Mouse (Mus musculus) hindbrain, embryonic 12.5 days (tissue): ENCODE measurements at regions not wholly inside any gene's neighbourhood (a gene's known extent, or its start where the extent isn't known, plus 50 kb on each side); places are given as distances from the start of the nearest gene placed in this dataset. TPM values are rescaled to one million over a fixed set of nuclear protein-coding genes. Genes with fewer than 3 reads are reported as not detected.
A peak's percentile ranks its signal among the peaks of the same experiment; 100 is the strongest.

Experiments used
- ATAC-seq: fragments of 200-750 bp; cut with Nextera tagmentation; 2 replicates; pipeline ENCODE4 v1.8.0; 2017; ENCODE audit warnings: moderate TSS enrichment; ENCODE audit not compliant: low FRiP score
- H3K27ac ChIP-seq: fragments of 300-500 bp; sonication (generic); 2 replicates; pipeline ENCODE4 v1.5.1; 2016; ENCODE audit warnings: mild to moderate bottlenecking
- H3K27me3 ChIP-seq: fragments of 300-500 bp; sonication (generic); 2 replicates; pipeline ENCODE4 v1.6.1; 2016; ENCODE audit warnings: mild to moderate bottlenecking
- H3K36me3 ChIP-seq: fragments of 300-500 bp; sonication (generic); 2 replicates; pipeline ENCODE4 v1.6.1; 2016; ENCODE audit warnings: mild to moderate bottlenecking
- H3K4me1 ChIP-seq: fragments of 300-500 bp; sonication (generic); 2 replicates; pipeline ENCODE4 v1.6.1; 2016
- H3K4me2 ChIP-seq: fragments of 300-500 bp; sonication (generic); replicated peaks from 2 replicates; pipeline ENCODE4 v1.6.1; 2016; ENCODE audit warnings: mild to moderate bottlenecking
- H3K4me3 ChIP-seq: fragments of 300-500 bp; sonication (generic); 2 replicates; pipeline ENCODE4 v1.5.1; 2016; ENCODE audit warnings: mild to moderate bottlenecking
- H3K9ac ChIP-seq: fragments of 300-500 bp; sonication (generic); 2 replicates; pipeline ENCODE4 v1.6.1; 2016; ENCODE audit warnings: mild to moderate bottlenecking, moderate library complexity
- H3K9me3 ChIP-seq: fragments of 300-500 bp; sonication (generic); replicated peaks from 2 replicates; pipeline ENCODE4 v1.6.1; 2016; ENCODE audit warnings: mild to moderate bottlenecking
- WGBS: fragments of 180-500 bp; shearing (Covaris S2); methylation state at CpG from one replicate; pipeline ENCODE4 v1.1.7; 2016; 5-methylcytosine and 5-hydroxymethylcytosine counted together
- microRNA-seq: library from miRNA; unstranded; fragments of <30 nt; microRNA quantifications from one replicate; pipeline ENCODE4, GENCODE M21; 2017

DNA sequence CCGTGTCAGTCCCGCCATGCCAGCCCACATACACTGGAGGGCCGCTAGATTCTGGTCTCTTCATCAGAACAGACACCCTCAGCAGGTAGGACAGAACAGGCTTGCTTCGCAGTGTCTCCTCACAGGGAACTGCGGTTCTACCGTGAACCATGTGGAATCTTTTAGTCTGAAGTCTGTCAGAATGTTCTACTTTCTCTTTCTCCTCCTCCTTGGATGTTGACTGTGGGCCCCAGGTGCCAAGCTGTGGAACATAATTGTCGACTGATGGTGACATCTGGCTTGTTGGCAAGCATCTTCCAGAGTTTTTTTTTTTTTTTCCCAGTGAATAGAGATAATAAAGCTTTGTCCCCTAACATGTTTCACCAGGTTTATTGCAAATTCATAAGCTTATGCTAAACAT is 91.3 kb upstream of the Cnr1 start:
- Histone ChIP-seq H3K36me3 (no peaks in the 10 kb centered on the region), H3K4me1 (no peaks in the 10 kb centered on the region), H3K27me3 (no peaks in the 10 kb centered on the region), H3K9me3 (no peaks in the 10 kb centered on the region), H3K27ac (no peak overlapping the region), H3K9ac (no peak overlapping the region), H3K4me2 (no peak overlapping the region), H3K4me3 (no peak overlapping the region)
- WGBS, result 83% methylated on average over 7 of the region's 7 CpGs
- no peak for ATAC-seq

GRCm38 (mm10) chr4:33838436-33838835 is 86.0 kb upstream of the Cnr1 start:
- no peaks in the 10 kb centered on the region for H3K27me3 ChIP-seq
- H3K4me2 ChIP-seq, result no peak overlapping the region
- no peaks in the 10 kb centered on the region for H3K9me3 ChIP-seq
- H3K4me1 ChIP-seq, result peaks cover 8% of the 10 kb centered on the region; the same call in 1 of the 2 replicates
- H3K36me3 ChIP-seq, result no peaks in the 10 kb centered on the region
- no peak overlapping the region for H3K4me3 ChIP-seq
- no peak overlapping the region for H3K27ac ChIP-seq
- H3K9ac ChIP-seq, result no peak overlapping the region
- WGBS, result 95% methylated on average over 6 of the region's 6 CpGs
- no peak for ATAC-seq

- ATAC-seq, result peak; percentile 78
- no peak overlapping the region for H3K9ac ChIP-seq
- no peaks in the 10 kb centered on the region for H3K9me3 ChIP-seq
- H3K27ac ChIP-seq, result no peak overlapping the region
- 57% methylated on average over 14 of the region's 14 CpGs for WGBS
- no peaks in the 10 kb centered on the region for H3K27me3 ChIP-seq
- peaks cover 8% of the 10 kb centered on the region; the same call in 1 of the 2 replicates for H3K4me1 ChIP-seq
- H3K4me3 ChIP-seq, result no peak overlapping the region
- no peak overlapping the region for H3K4me2 ChIP-seq
- H3K36me3 ChIP-seq, result no peaks in the 10 kb centered on the region
Observed at GRCm38 (mm10) chr4:33840119-33840518, 84.3 kb upstream of the Cnr1 start.

GRCm38 (mm10) chr4:33845611-33846395 is 78.6 kb upstream of the Cnr1 start:
- H3K9me3 ChIP-seq, result no peaks in the 10 kb centered on the region
- H3K4me1 ChIP-seq, result peaks cover 6% of the 10 kb centered on the region; the same call in 1 of the 2 replicates
- H3K9ac ChIP-seq, result no peak overlapping the region
- WGBS, result 31% methylated on average over 9 of the region's 9 CpGs
- H3K27me3 ChIP-seq, result no peaks in the 10 kb centered on the region
- peak overlapping the region; percentile 41; the same call in 1 of the 2 replicates for H3K27ac ChIP-seq
- H3K4me2 ChIP-seq, result peak overlapping the region; percentile 13; the same call in 1 of the 2 replicates
- H3K4me3 ChIP-seq, result no peak overlapping the region
- no peak; the same call in 1 of the 2 replicates for ATAC-seq
- H3K36me3 ChIP-seq, result no peaks in the 10 kb centered on the region

- no peaks in the 10 kb centered on the region for H3K27me3 ChIP-seq
- peaks cover 6% of the 10 kb centered on the region; the same call in 1 of the 2 replicates for H3K4me1 ChIP-seq
- no peak overlapping the region for H3K4me3 ChIP-seq
- peak; percentile 58; the same call in 1 of the 2 replicates for ATAC-seq
- no peak overlapping the region for H3K27ac ChIP-seq
- no peaks in the 10 kb centered on the region for H3K9me3 ChIP-seq
- H3K36me3 ChIP-seq, result no peaks in the 10 kb centered on the region
- H3K4me2 ChIP-seq, result no peak overlapping the region
- 60% methylated on average over 7 of the region's 7 CpGs for WGBS
- no peak overlapping the region for H3K9ac ChIP-seq
Observed at GRCm38 (mm10) chr4:33850249-33850648, 74.1 kb upstream of the Cnr1 start.

DNA sequence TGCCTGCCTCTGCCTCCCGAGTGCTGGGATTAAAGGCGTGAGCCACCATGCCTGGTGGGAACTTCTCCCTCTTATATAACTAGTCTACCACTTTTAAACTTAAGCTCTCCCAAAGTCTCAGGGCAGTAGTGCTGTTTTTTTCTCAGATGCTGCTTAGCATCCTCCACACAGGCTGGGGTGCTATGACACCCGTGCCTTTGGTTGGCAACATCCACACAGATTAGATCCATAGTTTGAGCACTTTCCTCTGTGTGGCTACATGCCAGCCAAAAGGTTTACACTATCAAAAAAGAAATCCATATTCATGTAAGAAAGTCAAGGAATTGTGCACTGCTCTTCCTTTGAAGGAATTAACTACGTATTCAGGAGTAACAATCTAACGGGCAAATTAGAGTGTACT is 72.1 kb upstream of the Cnr1 start:
- Histone ChIP-seq H3K27me3 (no peaks in the 10 kb centered on the region), H3K9ac (no peak overlapping the region), H3K36me3 (no peaks in the 10 kb centered on the region), H3K4me3 (no peak overlapping the region), H3K4me2 (no peak overlapping the region), H3K9me3 (no peaks in the 10 kb centered on the region), H3K4me1 (no peaks in the 10 kb centered on the region), H3K27ac (no peak overlapping the region)
- 94% methylated on average over 5 of the region's 5 CpGs for WGBS
- ATAC-seq, result no peak

GRCm38 (mm10) chr4:33855112-33855511 is 69.3 kb upstream of the Cnr1 start:
- no peak overlapping the region for H3K27ac ChIP-seq
- no peaks in the 10 kb centered on the region for H3K4me1 ChIP-seq
- H3K4me3 ChIP-seq, result no peak overlapping the region
- H3K9me3 ChIP-seq, result no peaks in the 10 kb centered on the region
- no peak overlapping the region for H3K9ac ChIP-seq
- ATAC-seq, result no peak
- no peak overlapping the region for H3K4me2 ChIP-seq
- no peaks in the 10 kb centered on the region for H3K36me3 ChIP-seq
- no peaks in the 10 kb centered on the region for H3K27me3 ChIP-seq

DNA sequence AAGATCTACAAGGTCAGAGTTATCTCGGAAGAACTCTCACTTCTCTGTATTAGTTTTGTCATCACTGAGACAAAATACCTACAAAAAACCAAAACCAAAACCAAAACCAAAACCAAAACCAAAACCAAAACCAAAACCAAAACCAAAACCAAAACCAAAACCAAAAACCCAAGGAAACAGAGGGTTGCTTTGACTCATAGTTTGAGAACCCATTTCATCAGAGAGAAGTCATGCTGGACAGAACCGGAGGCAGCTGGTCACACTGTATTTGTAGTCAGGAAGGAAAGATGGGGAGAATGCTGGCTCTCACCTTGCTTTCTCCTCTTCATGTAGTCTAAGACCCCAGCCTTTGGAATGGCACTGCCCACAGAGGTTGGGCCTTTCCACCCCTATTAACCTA is 57.3 kb upstream of the Cnr1 start:
- H3K27me3 ChIP-seq, result no peaks in the 10 kb centered on the region
- H3K4me3 ChIP-seq, result no peak overlapping the region
- 98% methylated on average over 2 of the region's 2 CpGs for WGBS
- H3K4me2 ChIP-seq, result no peak overlapping the region
- no peak for ATAC-seq
- no peaks in the 10 kb centered on the region for H3K9me3 ChIP-seq
- no peaks in the 10 kb centered on the region for H3K36me3 ChIP-seq
- no peak overlapping the region for H3K9ac ChIP-seq
- no peaks in the 10 kb centered on the region for H3K4me1 ChIP-seq
- H3K27ac ChIP-seq, result no peak overlapping the region

DNA sequence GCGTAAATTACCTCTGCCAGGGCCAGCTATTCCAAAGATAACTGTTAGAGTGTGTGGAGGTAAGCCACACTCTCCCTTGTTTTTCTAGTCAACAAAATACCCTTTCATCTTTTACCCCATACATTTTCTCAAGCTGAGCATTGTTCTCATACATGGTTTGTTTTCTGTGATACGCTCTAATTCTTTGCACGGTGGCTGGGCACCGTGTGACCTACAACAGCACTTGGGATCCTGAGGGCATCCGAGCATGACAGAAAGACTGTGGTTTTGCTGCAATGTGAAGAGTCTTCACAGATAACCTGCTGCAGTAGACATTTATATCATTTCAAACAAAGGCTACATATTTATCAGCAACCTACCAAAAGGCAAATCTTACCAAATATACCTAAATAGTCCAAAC is 55.1 kb upstream of the Cnr1 start:
- H3K27me3 ChIP-seq, result no peaks in the 10 kb centered on the region
- H3K4me1 ChIP-seq, result no peaks in the 10 kb centered on the region
- 36% methylated on average over 5 of the region's 5 CpGs for WGBS
- H3K4me3 ChIP-seq, result no peak overlapping the region
- H3K9me3 ChIP-seq, result no peaks in the 10 kb centered on the region
- no peak for ATAC-seq
- no peak overlapping the region for H3K4me2 ChIP-seq
- no peak overlapping the region for H3K27ac ChIP-seq
- no peak overlapping the region for H3K9ac ChIP-seq
- H3K36me3 ChIP-seq, result no peaks in the 10 kb centered on the region

Small RNA genes in the stretch of these regions (microRNA-seq; reads per million reads assigned to microRNA genes)
- gene Gm23304, result not detected
